Mouse (Mus musculus): ENCODE results near the gene Grm4. TPM values are rescaled to one million over a fixed set of nuclear protein-coding genes. Genes with fewer than 3 reads are reported as not detected.
A peak's percentile ranks its signal among the peaks of the same experiment; 100 is the strongest.

Gene Grm4
- not detected in 2 replicates for polyA plus RNA-seq (2011; ENCODE audit: insufficient read depth, insufficient read length, low replicate concordance, missing spikeins)

DNA sequence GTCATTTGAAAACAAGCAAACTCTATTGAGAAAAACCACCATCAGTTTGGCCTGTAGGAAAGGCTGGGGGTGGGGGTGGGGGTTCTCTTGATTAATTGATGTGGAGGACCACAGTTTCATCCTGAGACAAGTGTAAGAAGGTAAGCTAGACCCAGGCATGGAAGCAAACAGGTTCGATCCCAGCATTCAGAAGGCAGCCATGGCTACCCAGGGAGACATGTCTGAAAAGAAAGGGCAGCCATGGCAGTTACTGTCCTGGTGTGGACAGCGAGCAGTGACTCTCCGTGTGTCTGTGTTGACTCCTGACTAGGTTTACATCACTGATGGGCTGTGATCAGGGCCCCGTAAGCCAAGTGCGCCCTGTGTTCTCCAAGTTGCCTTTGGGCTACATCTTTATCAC is at the start of gene Grm4:
Gene Grm4 (minus strand): TSS at position 101 of the 400 bp plus-strand sequence.
- H3K4me1 ChIP-seq (ENCODE audit: control insufficient read depth, insufficient read depth, low read length), result no peaks in the 10 kb centered on the region
- TF ChIP-seq POLR2A (IDR thresholded peaks at IDR 0.05; ENCODE audit: borderline replicate concordance, control insufficient read depth, low read depth, low read length) (no peak), CTCF (IDR thresholded peaks at IDR 0.05; ENCODE audit: control insufficient read depth, insufficient read depth, low read length) (no peak)
- 82% methylated on average over 5 of the region's 5 CpGs for WGBS

DNA sequence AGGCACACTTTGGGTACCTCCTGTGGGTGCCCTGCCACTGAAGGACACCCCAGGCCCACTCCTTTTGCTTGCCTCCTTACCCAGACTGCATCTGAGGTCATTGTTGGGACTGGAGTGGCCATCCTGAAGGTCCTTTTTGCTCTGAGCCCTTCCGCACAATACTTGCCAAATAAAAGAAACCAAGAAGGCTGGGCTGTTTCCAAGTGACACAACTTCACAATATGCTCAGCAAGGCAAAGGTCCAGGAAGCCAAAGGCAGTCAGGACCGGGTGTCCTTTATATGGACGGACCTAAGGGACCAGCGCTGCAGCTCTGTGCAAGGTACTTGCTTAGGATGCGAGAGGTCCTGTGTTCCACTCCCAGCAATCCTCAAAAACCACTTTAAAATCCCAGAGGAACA is 47.0 kb upstream of the Grm4 start:
- H3K4me3 ChIP-seq (replicated peaks; ENCODE audit: control insufficient read depth, low read depth, low read length), result no peak overlapping the region
- TF ChIP-seq CTCF (IDR thresholded peaks at IDR 0.05; ENCODE audit: control insufficient read depth, insufficient read depth, low read length) (no peak), POLR2A (IDR thresholded peaks at IDR 0.05; ENCODE audit: borderline replicate concordance, control insufficient read depth, low read depth, low read length) (no peak)
- H3K27ac ChIP-seq (ENCODE audit: control insufficient read depth, insufficient read depth, low read depth, low read length, poor library complexity), result peak overlapping the region; percentile 13; the same call in 1 of the 2 replicates
- 84% methylated on average over 5 of the region's 5 CpGs for WGBS
- peaks cover 11% of the 10 kb centered on the region for H3K4me1 ChIP-seq (ENCODE audit: control insufficient read depth, insufficient read depth, low read length)

More for the DNA sequence above, at the start of gene Grm4:
- H3K27ac ChIP-seq (ENCODE audit: control insufficient read depth, insufficient read depth, low read depth, low read length, poor library complexity), result no peak within 1 kb of the TSS; the same call in 1 of the 2 replicates
- no peak within 1 kb of the TSS for H3K4me3 ChIP-seq (replicated peaks; ENCODE audit: control insufficient read depth, low read depth, low read length)

DNA sequence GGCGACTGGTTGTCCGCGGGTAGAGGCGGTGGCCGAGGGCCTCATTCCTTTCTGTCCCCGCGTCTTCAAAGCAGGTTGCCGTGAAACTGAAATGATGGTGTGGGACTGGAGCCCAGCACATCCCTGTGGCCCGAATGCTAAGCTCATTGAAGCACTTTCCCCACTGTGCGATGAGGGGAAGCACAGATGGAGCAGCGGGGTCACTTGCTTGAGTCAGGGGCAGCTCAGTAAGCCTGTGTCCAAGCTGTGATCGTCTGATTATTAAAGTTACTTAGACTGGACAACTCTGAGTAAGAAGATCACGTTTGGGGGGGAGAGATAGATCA is 44.7 kb upstream of the Grm4 start:
- H3K4me1 ChIP-seq (ENCODE audit: control insufficient read depth, insufficient read depth, low read length), result peaks cover 11% of the 10 kb centered on the region
- no peak for TF ChIP-seq CTCF (IDR thresholded peaks at IDR 0.05; ENCODE audit: control insufficient read depth, insufficient read depth, low read length)
- no peak for TF ChIP-seq POLR2A (IDR thresholded peaks at IDR 0.05; ENCODE audit: borderline replicate concordance, control insufficient read depth, low read depth, low read length)
- no peak overlapping the region for H3K27ac ChIP-seq (ENCODE audit: control insufficient read depth, insufficient read depth, low read depth, low read length, poor library complexity)
- WGBS, result under 1% methylated on average over 13 of the region's 13 CpGs
- H3K4me3 ChIP-seq (replicated peaks; ENCODE audit: control insufficient read depth, low read depth, low read length), result peak overlapping the region; percentile 49

DNA sequence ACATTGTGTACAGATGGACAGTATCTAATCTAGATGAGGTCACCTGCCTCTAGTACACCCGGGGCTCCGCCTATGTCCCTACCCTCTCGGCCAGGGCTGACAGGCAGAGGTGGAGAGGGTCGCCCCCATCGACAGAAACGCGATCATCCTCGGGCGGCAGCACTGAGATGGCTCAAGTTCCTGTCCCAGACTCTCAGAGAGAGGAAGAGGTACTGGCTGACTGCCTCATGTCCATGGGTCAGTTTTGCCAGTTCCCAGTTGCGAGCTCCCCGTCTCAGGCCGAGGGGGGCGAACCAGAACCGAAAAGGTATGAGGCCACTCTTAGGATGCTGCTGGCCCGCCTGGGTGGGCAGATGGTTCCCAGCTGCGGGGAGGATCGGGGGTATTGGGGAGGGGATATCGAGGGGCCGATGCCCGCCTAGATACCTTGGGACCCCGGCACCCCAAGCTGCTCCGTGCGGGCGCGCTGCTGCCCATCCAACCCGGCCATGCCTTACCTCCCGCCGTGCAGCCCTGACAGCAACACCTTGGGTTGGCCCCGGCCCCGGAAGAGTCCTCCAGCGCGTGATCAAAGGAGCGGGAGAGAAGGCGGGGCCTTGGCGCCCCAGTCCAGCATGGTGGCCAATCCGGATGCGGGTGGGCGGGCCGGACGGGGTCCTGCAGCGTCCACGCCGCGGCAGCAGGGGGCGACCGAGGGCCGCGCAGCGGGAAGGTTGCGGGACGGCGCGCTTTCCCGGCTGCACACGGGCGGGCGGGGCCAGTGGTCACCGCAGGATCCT is 44.1 kb upstream of the Grm4 start, which contains the start of gene AI413582:
Gene AI413582 (minus strand): TSS at position 594 of the 779 bp plus-strand sequence.
- WGBS, result under 1% methylated on average over 58 of the region's 58 CpGs
- TF ChIP-seq CTCF (IDR thresholded peaks at IDR 0.05; ENCODE audit: control insufficient read depth, insufficient read depth, low read length), result peak; percentile 83
- TF ChIP-seq POLR2A (IDR thresholded peaks at IDR 0.05; ENCODE audit: borderline replicate concordance, control insufficient read depth, low read depth, low read length), result peak; percentile 83
- H3K4me1 ChIP-seq (ENCODE audit: control insufficient read depth, insufficient read depth, low read length), result peaks cover 11% of the 10 kb centered on the region

DNA sequence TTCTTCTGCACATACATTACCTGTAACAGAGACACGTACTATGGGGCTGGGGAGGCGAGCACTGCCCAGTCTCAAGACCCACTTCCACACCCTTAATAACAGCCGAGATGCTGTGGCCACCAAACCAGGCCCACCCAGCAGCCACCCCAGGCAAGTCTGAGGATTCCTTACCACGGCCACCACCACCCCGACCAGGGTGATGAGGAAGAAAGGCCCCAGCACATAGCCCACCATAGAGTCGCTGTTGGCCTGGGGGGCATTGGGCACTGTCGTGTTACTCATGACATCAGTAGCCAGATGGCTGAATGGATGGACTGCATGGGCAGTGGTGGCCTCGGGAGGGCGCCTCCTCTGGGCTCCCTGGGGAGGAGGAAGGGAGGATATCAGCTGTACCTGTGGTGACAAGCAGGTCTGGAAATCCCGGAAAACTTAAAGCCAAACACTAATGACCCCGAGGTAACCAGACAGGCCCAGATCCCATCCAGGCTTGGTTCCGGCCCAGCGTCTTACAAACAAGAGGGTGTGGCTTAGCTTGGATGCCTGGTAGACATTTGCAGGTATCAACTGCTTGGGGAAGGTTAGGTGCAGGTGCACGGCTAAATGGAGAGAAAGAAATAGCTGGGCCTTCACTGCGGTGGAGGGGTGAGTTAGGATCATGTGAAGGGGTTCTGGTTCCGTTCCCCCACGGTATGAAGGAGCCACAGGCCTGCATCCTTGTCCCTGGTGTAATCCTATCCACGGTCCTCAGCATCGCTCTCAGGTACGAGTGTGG is 43.4 kb upstream of the Grm4 start:
- peaks cover 14% of the 10 kb centered on the region for H3K4me1 ChIP-seq (ENCODE audit: control insufficient read depth, insufficient read depth, low read length)
- TF ChIP-seq CTCF (IDR thresholded peaks at IDR 0.05; ENCODE audit: control insufficient read depth, insufficient read depth, low read length), result peak; percentile 32; the same call in 1 of the 2 replicates
- no peak for TF ChIP-seq POLR2A (IDR thresholded peaks at IDR 0.05; ENCODE audit: borderline replicate concordance, control insufficient read depth, low read depth, low read length)

More for the DNA sequence above, 44.1 kb upstream of the Grm4 start, which contains the start of gene AI413582:
- Histone ChIP-seq H3K27ac (ENCODE audit: control insufficient read depth, insufficient read depth, low read depth, low read length, poor library complexity) (peak within 1 kb of the TSS; percentile 69), H3K4me3 (replicated peaks; ENCODE audit: control insufficient read depth, low read depth, low read length) (peak within 1 kb of the TSS; percentile 80)

DNA sequence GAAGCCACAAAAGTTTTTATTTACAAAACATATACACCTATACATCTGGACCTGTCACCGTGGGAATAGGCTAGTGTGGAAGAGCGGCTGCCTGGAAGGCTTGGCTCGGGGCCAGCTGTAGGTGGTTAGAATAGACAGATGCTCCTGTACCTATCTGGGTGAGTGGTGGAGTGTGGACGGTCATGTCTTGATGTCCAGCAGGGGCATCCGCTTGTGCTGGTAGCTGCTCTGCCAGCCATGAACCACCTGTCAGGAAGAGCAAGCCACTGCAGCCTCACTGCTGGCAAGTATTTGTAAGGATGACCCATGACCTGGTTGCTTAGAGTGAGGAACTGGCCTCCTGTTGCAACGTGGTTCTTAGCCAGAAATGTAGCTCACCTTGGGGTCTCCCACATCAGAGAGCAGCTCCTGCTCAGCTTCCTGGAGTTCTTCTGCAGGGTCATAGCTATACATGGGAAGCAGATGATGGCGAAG is 42.6 kb upstream of the Grm4 start:
- H3K27ac ChIP-seq (ENCODE audit: control insufficient read depth, insufficient read depth, low read depth, low read length, poor library complexity), result no peak overlapping the region
- WGBS, result 57% methylated on average over 7 of the region's 7 CpGs
- TF ChIP-seq POLR2A (IDR thresholded peaks at IDR 0.05; ENCODE audit: borderline replicate concordance, control insufficient read depth, low read depth, low read length), result no peak; the same call in 1 of the 2 replicates
- TF ChIP-seq CTCF (IDR thresholded peaks at IDR 0.05; ENCODE audit: control insufficient read depth, insufficient read depth, low read length), result no peak
- peaks cover 13% of the 10 kb centered on the region for H3K4me1 ChIP-seq (ENCODE audit: control insufficient read depth, insufficient read depth, low read length)
- H3K4me3 ChIP-seq (replicated peaks; ENCODE audit: control insufficient read depth, low read depth, low read length), result no peak overlapping the region

More for the DNA sequence above, 43.4 kb upstream of the Grm4 start:
- peak overlapping the region; percentile 69 for H3K27ac ChIP-seq (ENCODE audit: control insufficient read depth, insufficient read depth, low read depth, low read length, poor library complexity)
- peak overlapping the region; percentile 80 for H3K4me3 ChIP-seq (replicated peaks; ENCODE audit: control insufficient read depth, low read depth, low read length)
- WGBS, result 13% methylated on average over 20 of the region's 20 CpGs

DNA sequence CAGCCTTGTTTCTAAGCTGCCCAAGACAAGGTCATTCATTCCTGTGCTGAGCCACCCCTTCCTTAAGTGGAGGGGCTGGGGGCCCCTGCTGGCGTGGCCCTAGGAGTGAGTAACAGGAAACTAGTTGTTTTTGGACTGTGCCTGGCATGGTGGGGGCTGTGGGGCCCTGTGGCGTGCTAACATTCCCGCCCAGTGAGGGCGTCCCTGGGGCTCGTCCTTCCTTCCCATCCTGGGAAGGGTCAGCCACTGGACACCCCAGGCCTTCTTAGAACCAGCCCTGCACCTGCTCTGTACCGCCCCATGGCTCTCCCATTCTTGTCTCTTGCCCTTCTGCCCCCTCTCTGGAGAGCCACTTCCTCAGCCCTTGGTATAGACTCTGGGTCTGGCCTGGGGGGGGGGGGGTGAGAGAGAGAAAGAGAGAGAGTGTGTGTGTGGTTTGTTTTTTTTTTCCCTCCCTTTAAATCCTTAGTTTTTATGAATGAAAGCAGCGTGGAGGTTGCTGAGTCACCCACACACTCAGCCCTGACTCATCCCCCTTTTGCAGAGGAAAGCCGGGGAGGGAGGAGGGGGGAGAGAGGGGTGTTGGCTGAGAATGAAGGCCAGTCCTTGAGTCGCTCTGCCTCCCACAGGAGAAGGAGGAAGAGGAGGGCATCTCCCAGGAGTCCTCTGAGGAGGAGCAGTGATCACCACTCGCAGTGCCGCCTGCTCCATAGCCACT is 40.8 kb upstream of the Grm4 start:
- TF ChIP-seq POLR2A (IDR thresholded peaks at IDR 0.05; ENCODE audit: borderline replicate concordance, control insufficient read depth, low read depth, low read length) (no peak), CTCF (IDR thresholded peaks at IDR 0.05; ENCODE audit: control insufficient read depth, insufficient read depth, low read length) (no peak)
- Histone ChIP-seq H3K4me3 (replicated peaks; ENCODE audit: control insufficient read depth, low read depth, low read length) (no peak overlapping the region), H3K27ac (ENCODE audit: control insufficient read depth, insufficient read depth, low read depth, low read length, poor library complexity) (peak overlapping the region; percentile 14; the same call in 1 of the 2 replicates), H3K4me1 (ENCODE audit: control insufficient read depth, insufficient read depth, low read length) (peaks cover 8% of the 10 kb centered on the region)
- WGBS, result 44% methylated on average over 11 of the region's 11 CpGs
